Mouse (Mus musculus) E14TG2a.4 (cell line): ENCODE data around the gene Elavl3.

Source experiments
- H3K27me3 ChIP-seq: 2 replicates; pipeline ENCODE4 v1.6.1; 2014; ENCODE audit warnings: low read length, control low read depth; ENCODE audit not compliant: insufficient read depth
- H3K36me3 ChIP-seq: 2 replicates; pipeline ENCODE4 v1.6.1; 2014; ENCODE audit warnings: low read length, control low read depth; ENCODE audit not compliant: insufficient read depth
- H3K4me1 ChIP-seq: replicated peaks from 2 replicates; pipeline ENCODE4 v1.6.1; 2014; ENCODE audit warnings: low read depth, low read length, control low read depth
- H3K4me3 ChIP-seq: replicated peaks from 2 replicates; pipeline ENCODE4 v1.5.1; 2014; ENCODE audit warnings: mild to moderate bottlenecking, low read length
- H3K9me3 ChIP-seq: 2 replicates; pipeline ENCODE4 v1.6.1; 2014; ENCODE audit warnings: low read length, control low read depth
- CTCF ChIP-seq: conservative IDR thresholded peaks from 2 replicates; pipeline ENCODE4 v1.5.1; 2014; ENCODE audit warnings: low read length
- NANOG ChIP-seq: IDR thresholded peaks from 2 replicates; pipeline ENCODE4 v1.6.1; 2014; ENCODE audit warnings: borderline replicate concordance, low read length, mixed read lengths
- POU5F1 ChIP-seq: IDR thresholded peaks from 2 replicates; pipeline ENCODE4 v1.6.1; 2014; ENCODE audit warnings: low read length, borderline replicate concordance

Elavl3 gene

GRCm38 (mm10) chr9:21988421-21989101 lies 63.3 kb downstream of the Elavl3 start:
- TF ChIP-seq NANOG (no peak), CTCF (no peak), POU5F1 (no peak)
- Histone ChIP-seq H3K4me3 (peak overlapping the region; percentile 71), H3K27me3 (peaks cover 92% of the 10 kb centered on the region), H3K4me1 (peaks cover 57% of the 10 kb centered on the region), H3K36me3 (no peaks in the 10 kb centered on the region), H3K9me3 (no peaks in the 10 kb centered on the region)

DNA sequence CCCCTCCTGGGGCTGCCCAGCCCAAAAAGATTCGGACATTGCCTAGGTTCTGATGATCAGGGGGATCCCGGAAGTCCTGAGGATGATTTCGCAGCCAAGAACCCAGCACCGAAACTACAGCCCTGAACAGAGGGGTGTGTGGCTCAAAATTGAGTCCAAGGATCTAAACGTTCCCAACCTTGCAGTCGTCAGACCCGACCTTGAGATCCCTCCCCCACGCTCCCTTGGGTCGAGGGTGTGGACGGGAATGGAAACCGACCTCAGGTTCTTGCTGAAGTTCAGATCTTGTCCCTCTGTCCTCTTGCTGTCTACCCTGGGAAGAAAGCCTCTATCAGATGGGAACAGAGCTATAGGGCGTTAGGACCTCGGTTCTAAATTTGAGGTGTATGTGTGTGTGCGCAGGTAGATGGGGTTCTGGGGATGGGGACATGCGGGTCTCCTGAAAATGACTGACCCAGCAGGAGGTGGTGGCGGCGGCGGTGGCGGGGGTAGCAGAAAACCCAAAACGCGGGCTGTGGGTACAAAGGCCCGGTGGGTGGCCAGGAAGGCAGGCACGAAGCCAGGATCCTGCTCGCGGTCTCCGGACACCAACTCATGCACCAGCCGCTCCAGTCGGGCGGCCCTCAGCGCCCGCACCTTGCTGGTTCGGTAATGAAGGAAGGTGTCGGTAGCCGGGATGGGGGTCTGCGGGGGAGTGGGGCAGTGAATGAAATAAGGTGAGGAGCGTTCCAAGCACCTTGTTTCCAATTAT lies 64.1 kb downstream of the Elavl3 start:
- TF ChIP-seq NANOG (no peak), POU5F1 (no peak), CTCF (no peak)
- Histone ChIP-seq H3K36me3 (no peaks in the 10 kb centered on the region), H3K9me3 (no peaks in the 10 kb centered on the region), H3K4me3 (peak overlapping the region; percentile 71), H3K4me1 (peaks cover 53% of the 10 kb centered on the region), H3K27me3 (peaks cover 92% of the 10 kb centered on the region)

DNA sequence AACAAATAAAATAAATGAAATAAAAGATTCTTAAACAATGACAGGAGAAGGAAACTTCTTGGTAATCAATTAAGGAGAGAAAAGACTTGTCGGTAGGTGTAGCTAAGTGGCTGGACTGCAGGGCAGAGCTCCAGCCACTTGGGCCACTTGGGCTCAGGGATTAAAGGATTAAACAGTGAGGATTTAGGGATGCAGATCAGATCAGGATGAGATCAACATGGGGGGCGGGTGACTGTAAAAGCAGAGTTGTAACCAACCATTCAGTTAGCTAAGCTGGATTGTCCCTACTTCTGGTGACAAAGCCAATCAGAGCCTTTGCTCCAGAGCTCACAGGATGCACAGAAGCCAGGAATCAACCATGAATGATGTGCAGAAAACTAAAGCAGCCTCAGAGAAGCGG lies 67.9 kb downstream of the Elavl3 start:
- Histone ChIP-seq H3K36me3 (no peaks in the 10 kb centered on the region), H3K9me3 (no peaks in the 10 kb centered on the region), H3K4me1 (peaks cover 33% of the 10 kb centered on the region), H3K4me3 (no peak overlapping the region), H3K27me3 (peaks cover 88% of the 10 kb centered on the region)
- TF ChIP-seq CTCF (no peak), NANOG (no peak), POU5F1 (no peak)

- TF ChIP-seq POU5F1 (no peak), CTCF (no peak), NANOG (no peak)
- Histone ChIP-seq H3K9me3 (no peaks in the 10 kb centered on the region), H3K4me3 (no peak overlapping the region), H3K27me3 (peaks cover 65% of the 10 kb centered on the region), H3K4me1 (peaks cover 59% of the 10 kb centered on the region), H3K36me3 (no peaks in the 10 kb centered on the region)
Measured at GRCm38 (mm10) chr9:21978398-21979128, 73.3 kb downstream of the Elavl3 start.

DNA sequence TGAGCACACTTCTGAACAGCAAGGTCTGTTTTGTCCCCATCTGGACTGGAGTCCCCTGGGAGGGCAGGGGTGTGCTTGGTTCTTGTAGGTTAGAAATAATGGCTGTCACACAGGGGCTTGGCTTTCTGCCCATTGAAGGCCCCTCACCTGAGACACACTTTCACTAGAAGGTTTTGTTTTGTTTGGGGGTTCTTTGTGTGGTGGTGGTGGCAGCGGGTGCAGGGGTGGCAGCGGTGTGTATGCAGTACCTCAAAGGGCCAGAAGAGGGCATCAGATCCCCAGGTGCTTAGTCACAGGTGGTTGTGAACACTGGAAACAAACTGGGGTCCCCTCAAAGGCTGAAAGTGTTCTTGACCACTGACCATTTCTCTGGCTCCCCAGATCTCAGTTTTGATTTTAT lies 73.9 kb downstream of the Elavl3 start:
- peaks cover 60% of the 10 kb centered on the region for H3K27me3 ChIP-seq
- no peaks in the 10 kb centered on the region for H3K9me3 ChIP-seq
- H3K4me3 ChIP-seq: no peak overlapping the region
- TF ChIP-seq NANOG (no peak), CTCF (peak; percentile 92), POU5F1 (no peak)
- no peaks in the 10 kb centered on the region for H3K36me3 ChIP-seq
- peaks cover 59% of the 10 kb centered on the region for H3K4me1 ChIP-seq

GRCm38 (mm10) chr9:21977331-21977730 lies 74.5 kb downstream of the Elavl3 start:
- Histone ChIP-seq H3K27me3 (peaks cover 55% of the 10 kb centered on the region), H3K9me3 (no peaks in the 10 kb centered on the region), H3K4me1 (peaks cover 59% of the 10 kb centered on the region), H3K36me3 (no peaks in the 10 kb centered on the region), H3K4me3 (no peak overlapping the region)
- TF ChIP-seq NANOG (no peak), POU5F1 (no peak), CTCF (no peak)

GRCm38 (mm10) chr9:21976626-21977175 lies 75.1 kb downstream of the Elavl3 start:
- no peaks in the 10 kb centered on the region for H3K36me3 ChIP-seq
- H3K4me1 ChIP-seq: peaks cover 58% of the 10 kb centered on the region
- H3K4me3 ChIP-seq: 0 out of 2 replicates have a peak overlapping the region, but pooled peaks have one; percentile 20
- H3K27me3 ChIP-seq: peaks cover 54% of the 10 kb centered on the region
- TF ChIP-seq NANOG: no peak
- TF ChIP-seq CTCF: no peak
- H3K9me3 ChIP-seq: no peaks in the 10 kb centered on the region

- no peak for TF ChIP-seq CTCF
- TF ChIP-seq POU5F1: no peak
- no peak for TF ChIP-seq NANOG
Measured at GRCm38 (mm10) chr9:21969304-21969703, 82.5 kb downstream of the Elavl3 start.

More at GRCm38 (mm10) chr9:21969304-21969703, 82.5 kb downstream of the Elavl3 start:
- H3K36me3 ChIP-seq: no peaks in the 10 kb centered on the region
- H3K4me1 ChIP-seq: peaks cover 19% of the 10 kb centered on the region
- no peak overlapping the region for H3K4me3 ChIP-seq
- peaks cover 42% of the 10 kb centered on the region for H3K27me3 ChIP-seq
- no peaks in the 10 kb centered on the region for H3K9me3 ChIP-seq
